Mouse (Mus musculus) heart, postnatal 36 days (tissue): ENCODE results near the gene Nrxn2. TPM values are rescaled to one million over a fixed set of nuclear protein-coding genes. Genes with fewer than 3 reads are reported as not detected.

Source experiments
- DNase-seq, 2 experiments: peaks; one replicate each; pipeline ENCODE4 v3.0.0; 2021 to 2022
- intact Hi-C: fragments of 180-260 bp; cut with DNase I; formaldehyde crosslinking; loops from one replicate; pipeline ENCODE4 v1.15.1; 2025
- total RNA-seq, 2 experiments: library from RNA; stranded (reverse); gene quantifications; 2 replicates each; pipeline ENCODE4 v1.2.3; 2021

Nrxn2 gene
- total RNA-seq, 2 experiments from 2014 or later: 3.9 to 4.5 TPM

- no peak for DNase-seq
- intact Hi-C loops: loop anchor here (5.0 kb wide), 1 partner anchor 537 kb away; no protein-coding TSS in a partner anchor
Measured at GRCm38 (mm10) chr19:6485059-6485630, 66.6 kb downstream of the Nrxn2 start.

GRCm38 (mm10) chr19:6489030-6489429, 70.5 kb downstream of the Nrxn2 start:
- peak; percentile 80 to 88 for DNase-seq
- intact Hi-C loops: loop anchor here (1.0 to 5.0 kb wide), 3 partner anchors 88 to 533 kb away; no protein-coding TSS in a partner anchor

GRCm38 (mm10) chr19:6491538-6491937, 73.0 kb downstream of the Nrxn2 start:
- no peak for DNase-seq
- intact Hi-C loops: no loop called here

GRCm38 (mm10) chr19:6492124-6492523, 73.6 kb downstream of the Nrxn2 start:
- intact Hi-C loops: no loop called here

GRCm38 (mm10) chr19:6493219-6493618, 74.7 kb downstream of the Nrxn2 start:
- DNase-seq: no peak

More at GRCm38 (mm10) chr19:6492124-6492523, 73.6 kb downstream of the Nrxn2 start:
- DNase-seq: peak; percentile 53 to 67

GRCm38 (mm10) chr19:6494032-6494431, 75.5 kb downstream of the Nrxn2 start:
- intact Hi-C loops: no loop called here
- DNase-seq: no peak

More at GRCm38 (mm10) chr19:6493219-6493618, 74.7 kb downstream of the Nrxn2 start:
- intact Hi-C loops: no loop called here

- intact Hi-C loops: no loop called here
Measured at GRCm38 (mm10) chr19:6494504-6495170, 76.1 kb downstream of the Nrxn2 start.

GRCm38 (mm10) chr19:6495714-6496113, 77.2 kb downstream of the Nrxn2 start:
- intact Hi-C loops: no loop called here
- DNase-seq: no peak

More at GRCm38 (mm10) chr19:6494504-6495170, 76.1 kb downstream of the Nrxn2 start:
- DNase-seq: no peak

- intact Hi-C loops: no loop called here
- DNase-seq: no peak
Measured at GRCm38 (mm10) chr19:6496462-6497149, 78.1 kb downstream of the Nrxn2 start.

GRCm38 (mm10) chr19:6497150-6497801, 78.7 kb downstream of the Nrxn2 start:
- DNase-seq: no peak
- intact Hi-C loops: no loop called here

GRCm38 (mm10) chr19:6497803-6498202, 79.3 kb downstream of the Nrxn2 start:
- DNase-seq: peak in 1 of 2 experiments; percentile 25
- intact Hi-C loops: no loop called here

GRCm38 (mm10) chr19:6498350-6499131, 80.0 kb downstream of the Nrxn2 start:
- no peak for DNase-seq
- intact Hi-C loops: no loop called here

- intact Hi-C loops: no loop called here
- DNase-seq: no peak
Measured at GRCm38 (mm10) chr19:6499860-6500635, 81.5 kb downstream of the Nrxn2 start.

- no peak for DNase-seq
- intact Hi-C loops: no loop called here
Measured at GRCm38 (mm10) chr19:6500636-6501025, 82.1 kb downstream of the Nrxn2 start.

- intact Hi-C loops: no loop called here
- DNase-seq: peak; percentile 43 to 48
Measured at GRCm38 (mm10) chr19:6502035-6502541, 83.6 kb downstream of the Nrxn2 start.

- DNase-seq: peak; percentile 49 to 63
- intact Hi-C loops: no loop called here
Measured at GRCm38 (mm10) chr19:6502543-6503319, 84.2 kb downstream of the Nrxn2 start.

GRCm38 (mm10) chr19:6503926-6504655, 85.6 kb downstream of the Nrxn2 start:
- intact Hi-C loops: no loop called here
- no peak for DNase-seq

- no peak for DNase-seq
- intact Hi-C loops: no loop called here
Measured at GRCm38 (mm10) chr19:6504656-6505045, 86.1 kb downstream of the Nrxn2 start.
